Mouse (Mus musculus) CH12.LX (cell line): ENCODE results near the gene D230025D16Rik.

Source experiments
- CTCF ChIP-seq, 2 experiments: IDR thresholded peaks in 1 of 2; conservative IDR thresholded peaks in 1 of 2; 2 replicates each; pipeline ENCODE4 v1.5.1; 2011 to 2012; ENCODE audit warnings: low read depth in 2 of 2, low read length in 2 of 2, improper control_type of control experiment in 1 of 2, inconsistent platforms in 1 of 2, mild to moderate bottlenecking in 1 of 2, moderate library complexity in 1 of 2
- E2F4 ChIP-seq: IDR thresholded peaks from 2 replicates; pipeline ENCODE4 v1.6.1; 2011; ENCODE audit warnings: low read depth, low read length, improper control_type of control experiment; ENCODE audit not compliant: insufficient replicate concordance
- EP300 ChIP-seq: IDR thresholded peaks from 2 replicates; pipeline ENCODE4 v1.6.1; 2011; ENCODE audit warnings: low read length, improper control_type of control experiment
- HCFC1 ChIP-seq: IDR thresholded peaks from 2 replicates; pipeline ENCODE4 v1.6.1; 2012; ENCODE audit warnings: low read depth, mild to moderate bottlenecking, inconsistent platforms, low read length, improper control_type of control experiment
- IRF4 ChIP-seq: IDR thresholded peaks from 2 replicates; pipeline ENCODE4 v1.6.1; 2014; ENCODE audit warnings: low read depth, mild to moderate bottlenecking, inconsistent platforms, low read length, improper control_type of control experiment
- KAT2A ChIP-seq: IDR thresholded peaks from 2 replicates; pipeline ENCODE4 v1.6.1; 2012; ENCODE audit warnings: low read length, improper control_type of control experiment, inconsistent platforms; ENCODE audit not compliant: insufficient replicate concordance
- MAFK ChIP-seq: IDR thresholded peaks from 2 replicates; pipeline ENCODE4 v1.6.1; 2011; ENCODE audit warnings: low read length, improper control_type of control experiment; ENCODE audit not compliant: insufficient replicate concordance
- MAZ ChIP-seq: IDR thresholded peaks from 2 replicates; pipeline ENCODE4 v1.6.1; 2012; ENCODE audit warnings: low read depth, mild to moderate bottlenecking, inconsistent platforms, low read length, improper control_type of control experiment, moderate library complexity
- MXI1 ChIP-seq: IDR thresholded peaks from 2 replicates; pipeline ENCODE4 v1.6.1; 2011; ENCODE audit warnings: mild to moderate bottlenecking, low read depth, low read length, improper control_type of control experiment
- NELFE ChIP-seq: IDR thresholded peaks from 2 replicates; pipeline ENCODE4 v1.6.1; 2011; ENCODE audit warnings: low read depth, low read length, improper control_type of control experiment
- RCOR1 ChIP-seq: conservative IDR thresholded peaks from 2 replicates; pipeline ENCODE4 v1.6.1; 2012; ENCODE audit warnings: low read depth, mild to moderate bottlenecking, inconsistent platforms, low read length, improper control_type of control experiment
- TCF12 ChIP-seq: IDR thresholded peaks from 2 replicates; pipeline ENCODE4 v1.6.1; 2014; ENCODE audit warnings: low read depth, mild to moderate bottlenecking, inconsistent platforms, low read length, improper control_type of control experiment
- USF1 ChIP-seq: IDR thresholded peaks from 2 replicates; pipeline ENCODE4 v1.6.1; 2014; ENCODE audit warnings: low read depth, mild to moderate bottlenecking, inconsistent platforms, low read length, improper control_type of control experiment
- ZNF384 ChIP-seq: IDR thresholded peaks from 2 replicates; pipeline ENCODE4 v1.6.1; 2012; ENCODE audit warnings: low read depth, low read length, improper control_type of control experiment, inconsistent platforms

GRCm38 (mm10) chr8:105286907-105287306, 62.0 kb downstream of the D230025D16Rik start:
- TF ChIP-seq EP300 = no peak
- TF ChIP-seq CTCF (conservative IDR thresholded peaks at IDR 0.05 in 1 of 2, IDR thresholded peaks at IDR 0.05 in 1 of 2; ENCODE audit: low read depth in 2 of 2, low read length in 2 of 2) = peak in 1 of 2 experiments; percentile 52; a peak in 2 of 4 replicates
- no peak for TF ChIP-seq IRF4
- no peak for TF ChIP-seq MAFK
- no peak for TF ChIP-seq NELFE
- no peak for TF ChIP-seq USF1
- TF ChIP-seq TCF12 = no peak
- no peak for TF ChIP-seq KAT2A
- no peak for TF ChIP-seq RCOR1
- no peak for TF ChIP-seq ZNF384
- no peak for TF ChIP-seq MAZ
- TF ChIP-seq HCFC1 = no peak
- no peak for TF ChIP-seq MXI1
- no peak for TF ChIP-seq E2F4
